Mouse (Mus musculus): ENCODE results near the gene Ccdc60. TPM values are rescaled to one million over a fixed set of nuclear protein-coding genes. Genes with fewer than 3 reads are reported as not detected.

The Ccdc60 gene
- polyA plus RNA-seq, 1 experiment from 2014 or later: 0.78 TPM

Other genes with a start within 250 kb of the Ccdc60 start
- gene Tmem233, start 205.7 kb downstream of the Ccdc60 start, polyA plus RNA-seq (2016; fragmentation: Nextera tagmentation; extraction: Ambion mirVana): not detected in 2 replicates
- gene Hspb8, start 133.9 kb upstream of the Ccdc60 start, polyA plus RNA-seq (2016; fragmentation: Nextera tagmentation; extraction: Ambion mirVana): 26.9 and 40.5 TPM in 2 replicates

All from heart, embryonic 10.5 days (tissue).